Mouse (Mus musculus) midbrain, embryonic 13.5 days (tissue): Measurements from ENCODE around the gene Wdr24. TPM values are rescaled to one million over a fixed set of nuclear protein-coding genes. Genes with fewer than 3 reads are reported as not detected.

Source experiments
- ATAC-seq: fragments of 200-750 bp; cut with Nextera tagmentation; 2 replicates; pipeline ENCODE4 v1.8.0; 2017; ENCODE audit warnings: mild to moderate bottlenecking, moderate TSS enrichment, moderate library complexity
- H3K27ac ChIP-seq: fragments of 300-500 bp; sonication (generic); 2 replicates; pipeline ENCODE4 v1.5.1; 2015; ENCODE audit warnings: inconsistent platforms, mild to moderate bottlenecking, moderate library complexity
- H3K27me3 ChIP-seq: fragments of 300-500 bp; sonication (generic); 2 replicates; pipeline ENCODE4 v1.6.1; 2015; ENCODE audit warnings: mild to moderate bottlenecking, inconsistent platforms
- H3K36me3 ChIP-seq: fragments of 300-500 bp; sonication (generic); 2 replicates; pipeline ENCODE4 v1.6.1; 2015; ENCODE audit warnings: mild to moderate bottlenecking, inconsistent platforms
- H3K4me1 ChIP-seq: fragments of 300-500 bp; sonication (generic); replicated peaks from 2 replicates; pipeline ENCODE4 v1.6.1; 2015; ENCODE audit warnings: inconsistent platforms
- H3K4me2 ChIP-seq: fragments of 300-500 bp; sonication (generic); replicated peaks from 2 replicates; pipeline ENCODE4 v1.6.1; 2015; ENCODE audit warnings: moderate library complexity, mild to moderate bottlenecking, inconsistent platforms
- H3K4me3 ChIP-seq: fragments of 300-500 bp; sonication (generic); replicated peaks from 2 replicates; pipeline ENCODE4 v1.5.1; 2015; ENCODE audit warnings: mild to moderate bottlenecking, inconsistent platforms
- H3K9ac ChIP-seq: fragments of 300-500 bp; sonication (generic); replicated peaks from 2 replicates; pipeline ENCODE4 v1.6.1; 2015; ENCODE audit warnings: mild to moderate bottlenecking, inconsistent platforms
- H3K9me3 ChIP-seq: fragments of 300-500 bp; sonication (generic); 2 replicates; pipeline ENCODE4 v1.6.1; 2016; ENCODE audit warnings: mild to moderate bottlenecking, inconsistent platforms
- WGBS: fragments of 180-500 bp; shearing (Covaris S2); methylation state at CpG from one replicate; pipeline ENCODE4 v1.1.7; 2015; 5-methylcytosine and 5-hydroxymethylcytosine counted together
- polyA plus RNA-seq: library from polyadenylated mRNA; unstranded; fragments of >200 nt; fragmentation: Nextera tagmentation; extraction: Ambion mirVana; gene quantifications from 2 replicates; pipeline ENCODE4 v1.2.1, GENCODE M21; 2015

Wdr24 gene
- polyA plus RNA-seq, 1 experiment from 2014 or later = 31.2 TPM

- peaks cover 77% of the 10 kb centered on the region for H3K4me1 ChIP-seq
- WGBS = 89% methylated on average over 12 of the region's 12 CpGs
- peak overlapping the region; percentile 91 for H3K9ac ChIP-seq
- no peaks in the 10 kb centered on the region for H3K9me3 ChIP-seq
- no peaks in the 10 kb centered on the region for H3K27me3 ChIP-seq
- H3K36me3 ChIP-seq = peaks cover 46% of the 10 kb centered on the region
- peak overlapping the region; percentile 88 for H3K4me3 ChIP-seq
- H3K27ac ChIP-seq = peak overlapping the region; percentile 95; the same call in 1 of the 2 replicates
- no peak for ATAC-seq
- H3K4me2 ChIP-seq = peak overlapping the region; percentile 98
Observed at GRCm38 (mm10) chr17:25834595-25835222, 11.3 kb downstream of the Wdr24 start.

DNA sequence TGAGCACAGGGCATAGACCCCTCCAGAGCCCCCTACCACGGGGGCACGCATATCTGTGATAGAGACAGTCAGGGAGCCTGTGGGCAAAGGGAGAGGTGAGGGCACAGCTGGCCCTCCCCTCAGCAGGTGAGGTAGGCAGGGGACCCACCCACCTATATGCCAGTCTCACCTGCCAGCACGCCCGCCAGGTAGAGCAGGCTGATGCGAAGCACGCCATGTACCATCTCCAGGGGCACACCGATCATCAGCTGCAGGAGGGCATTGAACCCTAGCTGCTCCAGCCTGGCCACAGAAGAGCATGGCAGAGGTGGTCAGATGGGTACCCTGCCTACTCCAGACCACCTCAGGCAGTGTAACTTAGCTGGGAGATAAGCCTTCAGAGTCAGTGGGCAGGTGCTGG lies 11.9 kb downstream of the Wdr24 start:
- Histone ChIP-seq H3K4me2 (peak overlapping the region; percentile 98; the same call in 1 of the 2 replicates), H3K27me3 (no peaks in the 10 kb centered on the region), H3K27ac (no peak overlapping the region), H3K9ac (peak overlapping the region; percentile 91; the same call in 1 of the 2 replicates), H3K4me3 (0 out of 2 replicates have a peak overlapping the region, but pooled peaks have one; percentile 88), H3K4me1 (peaks cover 72% of the 10 kb centered on the region), H3K9me3 (no peaks in the 10 kb centered on the region), H3K36me3 (peaks cover 46% of the 10 kb centered on the region)
- no peak for ATAC-seq
- 98% methylated on average over 7 of the region's 7 CpGs for WGBS

GRCm38 (mm10) chr17:25835816-25836215 lies 12.4 kb downstream of the Wdr24 start:
- Histone ChIP-seq H3K27me3 (no peaks in the 10 kb centered on the region), H3K4me2 (peak overlapping the region; percentile 98), H3K36me3 (peaks cover 46% of the 10 kb centered on the region), H3K9ac (no peak overlapping the region; the same call in 1 of the 2 replicates), H3K4me3 (peak overlapping the region; percentile 88; the same call in 1 of the 2 replicates), H3K4me1 (peaks cover 66% of the 10 kb centered on the region), H3K9me3 (no peaks in the 10 kb centered on the region), H3K27ac (peak overlapping the region; percentile 80; the same call in 1 of the 2 replicates)
- ATAC-seq = no peak
- whole genome bisulfite sequencing = 92% methylated on average over 16 of the region's 16 CpGs

DNA sequence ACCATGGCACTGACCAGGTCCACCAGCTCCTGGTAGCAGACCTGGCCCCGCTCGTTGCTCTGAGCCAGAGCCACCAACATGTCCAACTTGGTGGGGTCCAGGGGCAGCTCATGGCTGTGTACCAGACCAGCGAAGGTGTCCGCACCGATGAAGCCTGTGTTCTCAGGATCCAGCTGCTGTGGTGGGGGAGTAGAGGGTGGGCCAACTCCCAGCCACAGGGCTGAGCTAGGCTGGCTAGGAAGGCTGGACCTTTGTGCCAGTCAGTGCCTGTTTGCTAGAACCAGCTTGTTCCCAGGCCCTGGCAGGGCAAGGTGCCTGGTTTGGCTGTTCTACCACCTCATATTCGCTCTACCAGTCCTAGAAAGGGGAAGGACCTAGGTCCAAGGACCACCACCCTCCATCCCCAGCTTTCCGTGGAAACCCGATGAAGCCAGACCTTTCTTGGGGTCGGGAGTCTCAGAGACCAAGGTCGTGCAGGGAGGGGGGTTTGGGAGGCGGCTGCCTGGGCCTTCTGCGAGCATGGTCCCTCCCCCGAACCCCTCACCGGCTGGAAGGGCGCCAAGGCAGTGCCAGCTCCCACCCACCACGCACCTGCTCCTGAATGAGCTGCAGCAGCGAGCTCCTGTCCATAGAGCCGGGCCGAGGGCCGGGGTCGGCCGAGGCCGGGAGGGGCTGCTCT lies 13.1 kb downstream of the Wdr24 start:
- Histone ChIP-seq H3K9me3 (no peaks in the 10 kb centered on the region), H3K36me3 (peaks cover 46% of the 10 kb centered on the region), H3K4me2 (peak overlapping the region; percentile 98), H3K9ac (peak overlapping the region; percentile 78), H3K27me3 (no peaks in the 10 kb centered on the region), H3K4me3 (peak overlapping the region; percentile 44), H3K4me1 (peaks cover 59% of the 10 kb centered on the region), H3K27ac (peak overlapping the region; percentile 80)
- ATAC-seq = no peak
- 21% methylated on average over 23 of the region's 23 CpGs for WGBS

GRCm38 (mm10) chr17:25837076-25837410 lies 13.6 kb downstream of the Wdr24 start, which contains the start of gene Rhbdl1:
Gene Rhbdl1 (minus strand): TSS chr17:25837295.
- peak within 1 kb of the TSS; percentile 78 for H3K9ac ChIP-seq
- no peaks in the 10 kb centered on the region for H3K9me3 ChIP-seq
- peaks cover 50% of the 10 kb centered on the region for H3K36me3 ChIP-seq
- peak; percentile 38 for ATAC-seq
- H3K27ac ChIP-seq = peak within 1 kb of the TSS; percentile 80
- H3K4me1 ChIP-seq = peaks cover 54% of the 10 kb centered on the region
- no peaks in the 10 kb centered on the region for H3K27me3 ChIP-seq
- WGBS = under 1% methylated on average over 29 of the region's 29 CpGs
- H3K4me3 ChIP-seq = peak within 1 kb of the TSS; percentile 44
- peak within 1 kb of the TSS; percentile 98 for H3K4me2 ChIP-seq

- H3K4me3 ChIP-seq = peak overlapping the region; percentile 44; the same call in 1 of the 2 replicates
- peak overlapping the region; percentile 78; the same call in 1 of the 2 replicates for H3K9ac ChIP-seq
- WGBS = 16% methylated on average over 3 of the region's 3 CpGs
- peak overlapping the region; percentile 80 for H3K27ac ChIP-seq
- ATAC-seq = no peak
- H3K27me3 ChIP-seq = no peaks in the 10 kb centered on the region
- no peaks in the 10 kb centered on the region for H3K9me3 ChIP-seq
- H3K4me2 ChIP-seq = peak overlapping the region; percentile 98
- H3K4me1 ChIP-seq = peaks cover 52% of the 10 kb centered on the region
- peaks cover 55% of the 10 kb centered on the region for H3K36me3 ChIP-seq
Observed at GRCm38 (mm10) chr17:25837533-25837932, 14.1 kb downstream of the Wdr24 start.

DNA sequence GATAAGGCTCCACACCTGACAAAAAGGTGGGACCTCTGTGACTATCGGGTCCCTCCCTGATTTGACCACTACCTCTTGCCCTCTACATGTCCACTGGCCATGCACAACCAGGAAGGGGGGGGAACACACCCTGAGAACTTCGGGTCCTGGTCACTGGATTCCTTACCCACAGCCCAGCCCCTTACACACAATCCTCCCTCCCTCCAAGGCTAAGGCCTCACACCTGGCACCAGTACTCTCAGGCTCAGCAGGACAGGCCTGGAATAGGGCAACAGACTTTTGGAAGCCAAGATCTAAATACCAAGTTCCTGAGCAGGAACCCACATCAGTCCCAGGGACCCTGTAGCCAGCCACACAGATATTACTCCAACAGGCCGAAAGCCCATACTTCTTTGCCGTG lies 15.5 kb downstream of the Wdr24 start:
- H3K27ac ChIP-seq = no peak overlapping the region
- peaks cover 55% of the 10 kb centered on the region for H3K36me3 ChIP-seq
- H3K9ac ChIP-seq = no peak overlapping the region
- no peak overlapping the region for H3K4me2 ChIP-seq
- H3K9me3 ChIP-seq = no peaks in the 10 kb centered on the region
- 91% methylated on average over 4 of the region's 4 CpGs for WGBS
- no peak overlapping the region for H3K4me3 ChIP-seq
- H3K4me1 ChIP-seq = peaks cover 57% of the 10 kb centered on the region
- no peak for ATAC-seq
- no peaks in the 10 kb centered on the region for H3K27me3 ChIP-seq

DNA sequence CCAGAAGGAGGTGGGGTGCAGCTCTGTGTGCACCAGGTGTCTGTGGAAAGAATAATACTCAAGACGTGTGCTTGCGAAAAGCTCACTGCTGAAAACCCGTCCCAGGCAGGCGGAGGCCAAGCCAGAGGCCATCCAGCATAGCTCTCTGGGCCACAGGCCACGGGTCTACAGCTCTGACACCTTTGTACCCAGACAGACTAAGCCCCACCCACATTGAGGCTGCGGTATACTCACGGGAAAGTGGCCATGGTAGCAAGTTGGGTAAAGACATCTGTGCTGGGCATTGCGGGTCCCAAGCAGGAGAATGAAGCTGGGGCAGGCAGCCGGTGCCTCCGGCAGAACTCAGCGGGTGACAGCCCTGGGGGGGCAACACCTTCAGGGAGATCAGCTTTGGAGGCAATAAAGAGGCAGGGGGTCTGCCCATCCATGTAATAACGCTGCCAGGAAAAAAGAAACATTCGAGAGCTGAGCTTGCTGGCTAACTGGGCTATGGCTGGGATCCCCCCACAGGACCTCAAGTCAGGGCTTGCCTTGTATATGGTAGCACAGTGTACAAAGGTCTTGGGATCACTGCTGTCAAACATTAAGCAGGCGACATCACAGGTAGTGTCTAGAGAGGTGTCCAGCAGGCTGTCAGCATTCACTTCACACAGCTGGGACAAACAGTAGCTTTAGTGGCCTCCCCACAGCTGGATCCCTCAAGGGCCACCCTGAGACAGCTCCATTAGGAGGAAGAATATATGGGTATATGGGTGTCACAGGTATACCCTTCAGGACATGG lies 16.2 kb downstream of the Wdr24 start:
- Histone ChIP-seq H3K4me3 (no peak overlapping the region), H3K4me1 (peaks cover 53% of the 10 kb centered on the region), H3K9me3 (no peaks in the 10 kb centered on the region), H3K36me3 (peaks cover 55% of the 10 kb centered on the region), H3K9ac (no peak overlapping the region), H3K4me2 (no peak overlapping the region), H3K27ac (no peak overlapping the region), H3K27me3 (no peaks in the 10 kb centered on the region)
- no peak for ATAC-seq
- 87% methylated on average over 14 of the region's 14 CpGs for WGBS

DNA sequence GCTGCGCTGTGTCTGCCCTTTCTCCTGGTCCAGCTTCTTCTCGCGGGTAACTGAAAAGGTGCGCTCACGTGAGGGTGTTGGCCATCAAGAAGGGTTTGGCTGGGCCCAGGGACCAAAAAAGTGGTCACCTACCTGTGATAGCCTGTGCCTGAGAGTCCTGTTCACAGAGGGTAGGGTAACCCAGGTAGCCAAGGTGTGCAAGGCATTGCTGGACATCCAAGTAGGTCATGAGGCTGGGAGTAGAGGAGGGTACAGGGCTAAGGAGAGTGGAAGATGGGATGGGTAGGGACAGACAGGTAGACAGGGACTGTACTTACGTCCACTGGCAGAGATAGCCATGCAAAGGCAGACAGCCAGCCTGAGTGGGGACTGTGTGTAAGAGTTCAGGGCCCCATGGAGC lies 17.1 kb downstream of the Wdr24 start:
- peaks cover 50% of the 10 kb centered on the region for H3K4me1 ChIP-seq
- H3K4me3 ChIP-seq = no peak overlapping the region
- 97% methylated on average over 6 of the region's 6 CpGs for WGBS
- H3K27me3 ChIP-seq = no peaks in the 10 kb centered on the region
- H3K4me2 ChIP-seq = no peak overlapping the region
- H3K27ac ChIP-seq = no peak overlapping the region
- ATAC-seq = no peak
- H3K36me3 ChIP-seq = peaks cover 48% of the 10 kb centered on the region
- no peaks in the 10 kb centered on the region for H3K9me3 ChIP-seq
- no peak overlapping the region for H3K9ac ChIP-seq

GRCm38 (mm10) chr17:25841117-25841880 lies 17.9 kb downstream of the Wdr24 start, which contains the start of gene Gm20683:
Gene Gm20683 (minus strand): TSS chr17:25841763.
- H3K36me3 ChIP-seq = peaks cover 54% of the 10 kb centered on the region
- H3K4me2 ChIP-seq = no peak within 1 kb of the TSS
- H3K4me3 ChIP-seq = no peak within 1 kb of the TSS
- H3K27me3 ChIP-seq = no peaks in the 10 kb centered on the region
- no peak within 1 kb of the TSS for H3K9ac ChIP-seq
- peaks cover 42% of the 10 kb centered on the region for H3K4me1 ChIP-seq
- 95% methylated on average over 22 of the region's 22 CpGs for WGBS
- H3K9me3 ChIP-seq = no peaks in the 10 kb centered on the region
- no peak within 1 kb of the TSS for H3K27ac ChIP-seq
- ATAC-seq = no peak

GRCm38 (mm10) chr17:25842509-25842908 lies 19.1 kb downstream of the Wdr24 start:
- Histone ChIP-seq H3K9ac (no peak overlapping the region), H3K4me2 (no peak overlapping the region), H3K4me3 (no peak overlapping the region), H3K27ac (no peak overlapping the region), H3K36me3 (peaks cover 60% of the 10 kb centered on the region), H3K27me3 (no peaks in the 10 kb centered on the region), H3K4me1 (peaks cover 30% of the 10 kb centered on the region), H3K9me3 (no peaks in the 10 kb centered on the region)
- 73% methylated on average over 3 of the region's 3 CpGs for WGBS
- no peak for ATAC-seq
